Mouse (Mus musculus): ENCODE measurements around the gene Ank.

DNA sequence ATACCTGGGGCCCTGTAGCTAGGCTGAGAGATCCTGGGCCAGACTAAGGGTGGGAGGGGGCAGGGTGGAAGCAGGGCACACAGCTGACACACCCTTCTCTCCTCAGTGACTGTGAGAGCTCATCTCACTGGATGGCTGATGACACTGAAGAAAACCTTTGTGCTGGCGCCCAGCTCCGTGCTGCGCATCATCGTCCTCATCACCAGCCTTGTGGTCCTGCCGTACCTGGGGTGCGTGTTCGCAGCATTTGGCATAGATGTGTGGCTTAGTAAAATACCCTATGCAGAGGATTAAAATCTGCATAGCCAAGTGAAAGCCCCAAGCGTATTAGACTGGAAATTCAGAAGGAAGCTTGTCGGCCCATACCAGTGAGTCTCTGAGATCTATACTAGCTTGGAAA is 124.3 kb downstream of the Ank start:
- TF ChIP-seq POLR2A (IDR thresholded peaks at IDR 0.05; ENCODE audit: borderline replicate concordance, control insufficient read depth, low read depth, low read length) (no peak), CTCF (IDR thresholded peaks at IDR 0.05; ENCODE audit: control insufficient read depth, insufficient read depth, low read length) (no peak)
